Mouse (Mus musculus) liver, adult 2 months (tissue): Measurements from ENCODE around the gene Agbl5.

Experiments used
- CTCF ChIP-seq: fragments of 200-500 bp; IDR thresholded peaks from 2 replicates; pipeline ENCODE4 v1.5.1; 2011; ENCODE audit warnings: low read depth, low read length, control low read depth
- POLR2A ChIP-seq: fragments of 200-500 bp; IDR thresholded peaks from 2 replicates; pipeline ENCODE4 v1.6.1; 2011; ENCODE audit warnings: low read length, control low read depth; ENCODE audit not compliant: insufficient read depth; ENCODE audit errors: extremely low read depth

- TF ChIP-seq CTCF (no peak), POLR2A (no peak)
Measured at GRCm38 (mm10) chr5:30920621-30921020, 32.1 kb downstream of the Agbl5 start.
